Mouse (Mus musculus) cerebellum, adult 2 months (tissue): ENCODE measurements around the gene Tfr2.

Experiments used
- CTCF ChIP-seq: fragments of 200-500 bp; IDR thresholded peaks from 2 replicates; pipeline ENCODE4 v1.5.1; 2011; ENCODE audit warnings: low read depth, mild to moderate bottlenecking, control low read depth, low read length, moderate library complexity, borderline replicate concordance; ENCODE audit not compliant: insufficient read depth
- POLR2A ChIP-seq: fragments of 200-500 bp; IDR thresholded peaks from 2 replicates; pipeline ENCODE4 v1.6.1; 2011; ENCODE audit warnings: low read length, control low read depth, borderline replicate concordance; ENCODE audit not compliant: insufficient read depth

GRCm38 (mm10) chr5:137565744-137566143, 3.9 kb upstream of the Tfr2 start:
- TF ChIP-seq POLR2A, result no peak
- no peak for TF ChIP-seq CTCF
